Mouse (Mus musculus) kidney, embryonic 14.5 days (tissue): ENCODE results near the gene Scpep1. TPM values are rescaled to one million over a fixed set of nuclear protein-coding genes. Genes with fewer than 3 reads are reported as not detected.

Source experiments
- ATAC-seq: fragments of 200-750 bp; cut with Nextera tagmentation; 2 replicates; pipeline ENCODE4 v1.8.0; 2017; ENCODE audit warnings: moderate number of reproducible peaks, mild to moderate bottlenecking, moderate TSS enrichment, moderate library complexity; ENCODE audit not compliant: low FRiP score, low TSS enrichment
- H3K27ac ChIP-seq: fragments of 300-500 bp; sonication (generic); 2 replicates; pipeline ENCODE4 v1.5.1; 2014; ENCODE audit warnings: low read depth, mild to moderate bottlenecking, low read length, moderate library complexity, mixed read lengths
- H3K27me3 ChIP-seq: fragments of 300-500 bp; sonication (generic); 2 replicates; pipeline ENCODE4 v1.6.1; 2014; ENCODE audit warnings: mild to moderate bottlenecking, low read length; ENCODE audit not compliant: control insufficient read depth, insufficient read depth
- H3K36me3 ChIP-seq: fragments of 300-500 bp; sonication (generic); 2 replicates; pipeline ENCODE4 v1.6.1; 2014; ENCODE audit warnings: low read length, mixed read lengths; ENCODE audit not compliant: control insufficient read depth, insufficient read depth
- H3K4me1 ChIP-seq: fragments of 300-500 bp; sonication (generic); 2 replicates; pipeline ENCODE4 v1.6.1; 2014; ENCODE audit warnings: low read length, mixed read lengths; ENCODE audit not compliant: control insufficient read depth, insufficient read depth
- H3K4me2 ChIP-seq: fragments of 300-500 bp; sonication (generic); replicated peaks from 2 replicates; pipeline ENCODE4 v1.6.1; 2014; ENCODE audit warnings: low read depth, mild to moderate bottlenecking, low read length
- H3K4me3 ChIP-seq: fragments of 300-500 bp; sonication (generic); 2 replicates; pipeline ENCODE4 v1.5.1; 2014; ENCODE audit warnings: mild to moderate bottlenecking, low read length
- H3K9ac ChIP-seq: fragments of 300-500 bp; sonication (generic); 2 replicates; pipeline ENCODE4 v1.6.1; 2014; ENCODE audit warnings: low read depth, mild to moderate bottlenecking, low read length, moderate library complexity
- H3K9me3 ChIP-seq: fragments of 300-500 bp; sonication (generic); 2 replicates; pipeline ENCODE4 v1.6.1; 2016; ENCODE audit warnings: low read length; ENCODE audit not compliant: control insufficient read depth
- WGBS: fragments of 180-500 bp; shearing (Covaris S2); extraction: QIAGEN DNeasy Blood & Tissue Kit; methylation state at CpG from one replicate; pipeline ENCODE4 v1.1.7; 2014; 5-methylcytosine and 5-hydroxymethylcytosine counted together
- polyA plus RNA-seq: library from polyadenylated mRNA; unstranded; fragments of >200 nt; fragmentation: Nextera tagmentation; extraction: Ambion mirVana; gene quantifications from 2 replicates; pipeline ENCODE4 v1.2.1, GENCODE M21; 2014

Scpep1 gene
- polyA plus RNA-seq, 1 experiment from 2014 or later, result 110 TPM

DNA sequence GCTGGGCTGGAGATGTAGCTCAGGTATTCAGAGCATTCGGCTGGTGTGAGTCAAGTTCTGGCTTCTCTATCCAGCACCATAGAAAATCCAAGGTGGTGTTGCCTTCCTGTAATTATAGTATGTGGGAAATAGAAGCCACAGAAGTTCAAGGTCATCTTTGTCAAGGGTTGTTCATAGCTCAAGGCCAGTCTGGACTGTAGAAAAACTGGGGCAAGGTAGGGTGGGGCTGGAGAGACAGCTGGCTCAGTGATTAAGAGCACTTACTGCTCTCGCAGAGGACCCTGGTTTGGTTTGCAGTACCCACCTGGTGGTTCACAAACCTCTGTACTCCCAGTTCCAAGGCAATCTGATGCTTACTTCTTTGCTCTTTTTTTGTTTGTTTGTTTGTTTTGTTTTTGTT lies 66.3 kb downstream of the Scpep1 start:
- 85% methylated on average over 2 of the region's 2 CpGs for WGBS
- Histone ChIP-seq H3K9ac (no peak overlapping the region), H3K4me2 (no peak overlapping the region), H3K4me3 (no peak overlapping the region), H3K27me3 (no peaks in the 10 kb centered on the region), H3K9me3 (no peaks in the 10 kb centered on the region), H3K36me3 (no peaks in the 10 kb centered on the region), H3K4me1 (no peaks in the 10 kb centered on the region), H3K27ac (no peak overlapping the region)
- ATAC-seq, result no peak

GRCm38 (mm10) chr11:88884376-88885065 lies 70.7 kb downstream of the Scpep1 start:
- no peaks in the 10 kb centered on the region for H3K27me3 ChIP-seq
- no peaks in the 10 kb centered on the region for H3K36me3 ChIP-seq
- H3K9me3 ChIP-seq, result no peaks in the 10 kb centered on the region
- H3K27ac ChIP-seq, result no peak overlapping the region
- no peak overlapping the region for H3K4me2 ChIP-seq
- WGBS, result 68% methylated on average over 8 of the region's 8 CpGs
- no peak for ATAC-seq
- H3K4me1 ChIP-seq, result no peaks in the 10 kb centered on the region
- H3K4me3 ChIP-seq, result no peak overlapping the region
- H3K9ac ChIP-seq, result no peak overlapping the region

DNA sequence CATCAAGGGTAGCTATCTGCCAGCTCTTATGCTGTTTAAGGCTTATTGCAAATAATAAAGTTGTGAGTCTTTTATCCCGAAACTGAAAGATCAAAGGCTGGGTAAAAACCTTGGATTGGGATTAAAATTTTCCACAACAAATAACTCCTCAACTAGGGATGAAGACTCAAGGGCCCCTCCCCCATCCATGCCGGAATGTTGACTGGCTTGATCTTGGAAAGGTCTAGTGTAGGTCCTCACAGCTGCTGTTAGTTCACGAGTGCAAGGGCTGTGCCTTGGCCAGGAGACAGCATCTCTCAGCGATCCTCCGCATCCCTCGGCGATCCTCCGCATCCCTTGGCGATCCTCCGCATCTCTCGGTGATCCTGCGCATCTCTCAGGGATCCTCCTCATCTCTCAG lies 77.3 kb downstream of the Scpep1 start:
- ATAC-seq, result no peak
- Histone ChIP-seq H3K9me3 (no peaks in the 10 kb centered on the region), H3K27ac (no peak overlapping the region), H3K36me3 (no peaks in the 10 kb centered on the region), H3K9ac (no peak overlapping the region), H3K27me3 (no peaks in the 10 kb centered on the region; the same call in 1 of the 2 replicates), H3K4me3 (no peak overlapping the region), H3K4me2 (no peak overlapping the region), H3K4me1 (no peaks in the 10 kb centered on the region)
- WGBS, result 90% methylated on average over 12 of the region's 12 CpGs

Other genes with a start within 250 kb of the Scpep1 start
- 30.8 and 50.4 TPM in 2 replicates for gene Msi2, start 237.0 kb downstream of the Scpep1 start, polyA plus RNA-seq
- gene Akap1, start 90.9 kb downstream of the Scpep1 start, polyA plus RNA-seq, result 12.0 and 20.2 TPM in 2 replicates
- gene Elobl, start 11.5 kb upstream of the Scpep1 start, polyA plus RNA-seq, result not detected in 2 replicates
- gene Coil, start 14.8 kb upstream of the Scpep1 start, polyA plus RNA-seq, result 12.1 and 14.5 TPM in 2 replicates
- gene Trim25, start 43.9 kb upstream of the Scpep1 start, polyA plus RNA-seq, result 11.5 and 13.2 TPM in 2 replicates
- 3.2 and 5.3 TPM in 2 replicates for gene Dgke, start 111.4 kb upstream of the Scpep1 start, polyA plus RNA-seq
- not detected in 2 replicates for gene Gm525, start 118.4 kb upstream of the Scpep1 start, polyA plus RNA-seq